Mouse (Mus musculus) liver, embryonic 13.5 days (tissue): ENCODE measurements around the gene Olfr102. TPM values are rescaled to one million over a fixed set of nuclear protein-coding genes. Genes with fewer than 3 reads are reported as not detected.

Experiments used
- ATAC-seq: fragments of 200-750 bp; cut with Nextera tagmentation; 2 replicates; pipeline ENCODE4 v1.8.0; 2017; ENCODE audit warnings: low read depth, mild to moderate bottlenecking, moderate number of reproducible peaks, moderate library complexity
- DNase-seq: peaks from one replicate; pipeline ENCODE4 v3.0.0; 2022
- H3K27ac ChIP-seq: fragments of 300-500 bp; sonication (generic); 2 replicates; pipeline ENCODE4 v1.5.1; 2015; ENCODE audit warnings: moderate library complexity, mild to moderate bottlenecking, inconsistent platforms
- H3K27me3 ChIP-seq: fragments of 300-500 bp; sonication (generic); 2 replicates; pipeline ENCODE4 v1.6.1; 2015; ENCODE audit warnings: mild to moderate bottlenecking, inconsistent platforms
- H3K36me3 ChIP-seq: fragments of 300-500 bp; sonication (generic); 2 replicates; pipeline ENCODE4 v1.6.1; 2015; ENCODE audit warnings: mild to moderate bottlenecking, inconsistent platforms
- H3K4me1 ChIP-seq: fragments of 300-500 bp; sonication (generic); replicated peaks from 2 replicates; pipeline ENCODE4 v1.6.1; 2015; ENCODE audit warnings: inconsistent platforms
- H3K4me2 ChIP-seq: fragments of 300-500 bp; sonication (generic); 2 replicates; pipeline ENCODE4 v1.6.1; 2015; ENCODE audit warnings: inconsistent platforms, mild to moderate bottlenecking, moderate library complexity
- H3K4me3 ChIP-seq: fragments of 300-500 bp; sonication (generic); replicated peaks from 2 replicates; pipeline ENCODE4 v1.5.1; 2015; ENCODE audit warnings: mild to moderate bottlenecking, inconsistent platforms
- H3K9ac ChIP-seq: fragments of 300-500 bp; sonication (generic); 2 replicates; pipeline ENCODE4 v1.6.1; 2015; ENCODE audit warnings: mild to moderate bottlenecking, inconsistent platforms
- H3K9me3 ChIP-seq: fragments of 300-500 bp; sonication (generic); replicated peaks from 2 replicates; pipeline ENCODE4 v1.6.1; 2016; ENCODE audit warnings: inconsistent platforms
- WGBS: fragments of 180-500 bp; shearing (Covaris S2); methylation state at CpG from one replicate; pipeline ENCODE4 v1.1.7; 2015; ENCODE audit not compliant: insufficient replicate concordance; 5-methylcytosine and 5-hydroxymethylcytosine counted together
- polyA plus RNA-seq: library from polyadenylated mRNA; unstranded; fragments of >200 nt; fragmentation: Nextera tagmentation; extraction: Ambion mirVana; gene quantifications from 2 replicates; pipeline ENCODE4 v1.2.1, GENCODE M21; 2015

The Olfr102 gene
- polyA plus RNA-seq, 1 experiment from 2014 or later: not detected

DNA sequence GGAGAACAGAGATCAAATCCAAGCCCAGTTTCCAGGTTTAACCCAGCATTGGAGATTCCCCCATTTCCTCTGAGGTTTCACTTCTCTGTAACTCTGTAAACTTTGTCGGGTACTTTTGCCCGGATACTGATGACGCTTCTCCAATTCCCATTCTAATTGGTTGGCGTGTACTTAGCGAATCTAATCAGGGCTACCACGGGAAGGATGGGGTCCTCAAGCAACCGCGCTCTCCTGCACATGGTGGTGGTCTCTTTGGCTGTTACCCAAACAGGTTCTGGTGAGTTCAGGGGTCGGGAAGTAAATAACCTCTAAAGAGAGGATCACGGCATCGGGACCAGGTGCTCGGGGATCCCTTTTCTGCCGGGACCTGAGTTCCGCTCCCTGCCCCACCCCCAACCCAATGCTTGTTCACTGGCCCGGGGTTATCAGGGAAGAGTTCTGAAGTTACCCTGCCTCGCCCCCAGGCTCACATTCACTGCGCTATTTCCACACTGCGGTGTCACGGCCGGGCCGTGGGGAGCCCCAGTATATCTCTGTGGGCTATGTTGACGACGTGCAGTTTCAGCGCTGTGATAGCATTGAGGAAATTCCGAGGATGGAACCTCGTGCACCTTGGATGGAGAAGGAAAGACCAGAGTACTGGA, 46.7 kb downstream of the Olfr102 start, which contains the start of gene H2-M3:
Gene H2-M3, plus strand, starts transcription at position 163 of the 644 bp plus-strand sequence.
- H3K4me1 ChIP-seq: no peaks in the 10 kb centered on the region; the same call in 1 of the 2 replicates
- H3K4me3 ChIP-seq: peak within 1 kb of the TSS; percentile 61
- WGBS: 2% methylated on average over 26 of the region's 26 CpGs
- peak within 1 kb of the TSS; percentile 80 for H3K4me2 ChIP-seq
- H3K9me3 ChIP-seq: no peaks in the 10 kb centered on the region
- peak within 1 kb of the TSS; percentile 54; the same call in 1 of the 2 replicates for H3K9ac ChIP-seq
- no peaks in the 10 kb centered on the region for H3K27me3 ChIP-seq
- ATAC-seq (peak; percentile 86), DNase-seq (peak; percentile 61)
- H3K36me3 ChIP-seq: no peaks in the 10 kb centered on the region
- no peak within 1 kb of the TSS for H3K27ac ChIP-seq

DNA sequence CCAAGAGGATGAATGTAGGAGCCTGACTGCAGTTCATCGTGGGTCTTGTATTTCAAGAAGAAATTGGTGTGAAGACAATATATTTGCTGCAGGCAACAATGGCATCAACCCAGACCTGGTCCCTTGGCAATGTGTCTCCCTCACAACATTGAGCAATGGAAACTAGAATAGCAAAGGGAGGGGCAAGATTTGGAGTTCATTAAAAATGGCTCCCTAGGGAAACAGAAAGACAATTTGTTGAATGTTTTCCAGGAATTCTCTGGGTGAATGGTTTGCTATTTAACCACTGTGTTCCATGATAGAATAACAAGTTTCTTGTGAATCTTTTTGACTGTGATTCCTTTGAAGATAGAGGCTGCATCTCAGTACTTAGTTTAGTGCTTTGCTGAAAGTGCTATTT, 53.2 kb downstream of the Olfr102 start, which contains the start of gene Olfr98:
Gene Olfr98, minus strand, starts transcription at position 124 of the 400 bp plus-strand sequence.
- no peak within 1 kb of the TSS for H3K4me3 ChIP-seq
- H3K9me3 ChIP-seq: no peaks in the 10 kb centered on the region
- no peak within 1 kb of the TSS for H3K4me2 ChIP-seq
- no peaks in the 10 kb centered on the region for H3K36me3 ChIP-seq
- WGBS: 60% methylated on average over 1 of the region's 1 CpGs
- H3K27me3 ChIP-seq: no peaks in the 10 kb centered on the region
- no peak for DNase-seq
- H3K9ac ChIP-seq: no peak within 1 kb of the TSS
- H3K27ac ChIP-seq: no peak within 1 kb of the TSS
- no peak for ATAC-seq
- H3K4me1 ChIP-seq: no peaks in the 10 kb centered on the region

Other genes starting within 250 kb of the Olfr102 start
- gene Olfr90, start 228.6 kb downstream of the Olfr102 start, polyA plus RNA-seq: not detected in 2 replicates
- not detected in 2 replicates for gene Olfr91, start 218.8 kb downstream of the Olfr102 start, polyA plus RNA-seq
- not detected in 2 replicates for gene Olfr92, start 197.0 kb downstream of the Olfr102 start, polyA plus RNA-seq
- gene Olfr93, start 155.6 kb downstream of the Olfr102 start, polyA plus RNA-seq: not detected in 2 replicates
- gene Ubd, start 123.2 kb downstream of the Olfr102 start, polyA plus RNA-seq: not detected in 2 replicates
- gene Olfr94, start 116.1 kb downstream of the Olfr102 start, polyA plus RNA-seq: not detected in 2 replicates
- gene Olfr95, start 103.9 kb downstream of the Olfr102 start, polyA plus RNA-seq: not detected in 2 replicates
- not detected in 2 replicates for gene Olfr96, start 96.9 kb downstream of the Olfr102 start, polyA plus RNA-seq
- gene Olfr97, start 79.7 kb downstream of the Olfr102 start, polyA plus RNA-seq: not detected in 2 replicates
- not detected in 2 replicates for gene Olfr98, start 53.3 kb downstream of the Olfr102 start, polyA plus RNA-seq
- 1.3 and 1.5 TPM in 2 replicates for gene H2-M3, start 46.8 kb downstream of the Olfr102 start, polyA plus RNA-seq
- gene Olfr99, start 33.6 kb downstream of the Olfr102 start, polyA plus RNA-seq: not detected in 2 replicates
- gene Olfr101, start 12.7 kb downstream of the Olfr102 start, polyA plus RNA-seq: not detected in 2 replicates
- gene Olfr103, start 22.6 kb upstream of the Olfr102 start, polyA plus RNA-seq: not detected in 2 replicates
- gene Olfr104-ps, start 42.5 kb upstream of the Olfr102 start, polyA plus RNA-seq: not detected in 2 replicates
- not detected in 2 replicates for gene Olfr105-ps, start 62.0 kb upstream of the Olfr102 start, polyA plus RNA-seq
- gene Olfr106-ps, start 73.3 kb upstream of the Olfr102 start, polyA plus RNA-seq: not detected in 2 replicates
- gene Olfr107, start 82.2 kb upstream of the Olfr102 start, polyA plus RNA-seq: not detected in 2 replicates
- gene Olfr108, start 128.4 kb upstream of the Olfr102 start, polyA plus RNA-seq: not detected in 2 replicates
- not detected in 2 replicates for gene Olfr109, start 141.9 kb upstream of the Olfr102 start, polyA plus RNA-seq
- gene H2-M2, start 166.5 kb upstream of the Olfr102 start, polyA plus RNA-seq: not detected in 2 replicates
- gene Olfr110, start 175.4 kb upstream of the Olfr102 start, polyA plus RNA-seq: not detected in 2 replicates
- not detected in 2 replicates for gene Olfr111, start 191.0 kb upstream of the Olfr102 start, polyA plus RNA-seq